Mouse (Mus musculus) yolk sac, embryonic 10.5 days (tissue): Measurements from ENCODE around the gene Edc4.

Experiments used
- DNase-seq: peaks from one replicate; pipeline ENCODE4 v3.0.0-alpha.2; 2017; ENCODE audit warnings: low spot score

Gene Edc4

GRCm38 (mm10) chr8:105942542-105942941 is 61.9 kb downstream of the Edc4 start:
- DNase-seq, result peak; percentile 80

- DNase-seq, result no peak
These were observed 62.6 kb downstream of the Edc4 start, which contains the start of gene Lcat for GRCm38 (mm10) chr8:105943321-105943739. Gene Lcat (minus strand): TSS chr8:105943382.
